ENCODE assay signal across 8 mouse cellular contexts in genomic region chr12:73324742-73325141, GRCm38 (mm10). TPM values are rescaled to one million over a fixed set of nuclear protein-coding genes. Genes with fewer than 3 reads are reported as not detected.
DNase-seq lines count a peak whose midpoint lies in the region; ATAC-seq and TF ChIP-seq lines count a peak whose summit lies in the region.

No protein-coding gene starts in this region.

- ATAC-seq in Patski, result no peak
- no peak for ATAC-seq in hindbrain, embryonic 13.5 days (ENCODE audit: low FRiP score)

- no peak overlapping the region for H3K4me3 ChIP-seq in hindbrain, embryonic 13.5 days

- H3K4me2 ChIP-seq in hindbrain, embryonic 13.5 days, result no peak overlapping the region

- no peak overlapping the region for H3K27ac ChIP-seq in hindbrain, embryonic 13.5 days

- peak; percentile 76 for TF ChIP-seq CTCF in Patski (IDR thresholded peaks at IDR 0.05)

- no peaks in the 10 kb centered on the region for H3K9me3 ChIP-seq in hindbrain, embryonic 13.5 days

- DNase-seq in layer of hippocampus, adult 11-12 months (ENCODE audit: low spot score), result peak; percentile 21
- DNase-seq in layer of hippocampus, postnatal 14 days (ENCODE audit: low spot score in 2 of 2), result no peak
- no peak for DNase-seq in Patski (ENCODE audit: low read depth, low spot score)
- DNase-seq in gastrocnemius, adult 8-10 months (ENCODE audit: low spot score in 2 of 2), result peak; percentile 43
- peak; percentile 60 for DNase-seq in lung, postnatal 10 days
- DNase-seq in yolk sac, embryonic 10.5 days (ENCODE audit: low spot score), result no peak
- no peak for DNase-seq in layer of hippocampus, postnatal 36 days

- peaks cover 13% of the 10 kb centered on the region; the same call in 1 of the 2 replicates for H3K4me1 ChIP-seq in hindbrain, embryonic 13.5 days (replicated peaks)

- no peaks in the 10 kb centered on the region for H3K27me3 ChIP-seq in Patski
- H3K27me3 ChIP-seq in hindbrain, embryonic 13.5 days, result no peaks in the 10 kb centered on the region

- CTCF ChIA-PET in Patski (lab: Charles Lee), result interaction anchor here (0.8 to 2.9 kb wide), 6 partner anchors 9 to 304 kb away, joined by 3 to 8 read pairs (median 4); no protein-coding TSS in a partner anchor

- POLR2A ChIA-PET in Patski (lab: Charles Lee), result interaction anchor here (0.6 to 1.2 kb wide), 2 partner anchors 213 to 583 kb away, joined by 3 to 5 read pairs; no protein-coding TSS in a partner anchor

- no peaks in the 10 kb centered on the region for H3K36me3 ChIP-seq in hindbrain, embryonic 13.5 days

- no peak overlapping the region for H3K9ac ChIP-seq in hindbrain, embryonic 13.5 days

- WGBS in hindbrain, embryonic 13.5 days, result 78% methylated on average over 1 of the region's 1 CpGs

- in situ Hi-C loops in Patski (cut with MboI; ENCODE audit: low pct_unique_long_range_greater_than_20kb), result loop anchor here (5.0 kb wide), 1 partner anchor 212 kb away; the partner anchor contains the start of gene Six4

RNA-seq across cellular contexts. Expression of gene Slc38a6, which starts 38.2 kb away (rescaled TPM):
- 10 to 100 TPM; 14.5 to 19.0 TPM for total RNA-seq in layer of hippocampus, postnatal 14 days (2021)
- polyA plus RNA-seq in Patski (2021), result 17.1 TPM
- total RNA-seq in gastrocnemius, adult 8-10 months (2022), result 1 to 10 TPM in 3 of 4 experiments, under 1 TPM in 1; 0.99 to 2.7 (median 2.3) TPM
- polyA plus RNA-seq in hindbrain, embryonic 13.5 days (2015; fragmentation: Nextera tagmentation; extraction: Ambion mirVana), result 10.9 and 14.3 TPM in 2 replicates
- 10 to 100 TPM; 13.8 to 16.8 TPM for total RNA-seq in layer of hippocampus, postnatal 36 days (2021)

RNA-seq across cellular contexts. Expression of gene Trmt5, which starts 38.2 kb away (rescaled TPM):
- total RNA-seq in layer of hippocampus, postnatal 14 days (2021), result 10 to 100 TPM in 1 of 2 experiments, 1 to 10 TPM in 1; 9.5 to 10.7 TPM
- 19.1 TPM for polyA plus RNA-seq in Patski (2021)
- 1 to 10 TPM; 6.8 to 8.9 (median 7.8) TPM for total RNA-seq in gastrocnemius, adult 8-10 months (2022)
- 12.9 and 15.1 TPM in 2 replicates for polyA plus RNA-seq in hindbrain, embryonic 13.5 days (2015; fragmentation: Nextera tagmentation; extraction: Ambion mirVana)
- total RNA-seq in layer of hippocampus, postnatal 36 days (2021), result 10 to 100 TPM in 1 of 2 experiments, 1 to 10 TPM in 1; 9.8 to 11.0 TPM

Comparison
In these comparisons a context has a peak if more than half of its experiments do, and no peak if none do; other contexts are left out.
1. DNase-seq: peak in layer of hippocampus, adult 11-12 months (single experiment), gastrocnemius, adult 8-10 months (2 of 2) and lung, postnatal 10 days (single experiment); none in layer of hippocampus, postnatal 14 days (0 of 2), Patski (single experiment), yolk sac, embryonic 10.5 days (single experiment) and layer of hippocampus, postnatal 36 days (0 of 2).